Mouse (Mus musculus) cerebellum, adult 9-10 months (tissue): ENCODE data around the gene Tmem132c.
A peak's percentile ranks its signal among the peaks of the same experiment; 100 is the strongest.

Experiments used
- DNase-seq: peaks from one replicate; pipeline ENCODE4 v3.0.0; 2022

Gene Tmem132c

GRCm38 (mm10) chr5:127429124-127429523 is 187.5 kb downstream of the Tmem132c start:
- no peak for DNase-seq

- no peak for DNase-seq
Observed at GRCm38 (mm10) chr5:127431561-127431960, 190.0 kb downstream of the Tmem132c start.

- peak; percentile 88 for DNase-seq
Observed at GRCm38 (mm10) chr5:127436836-127437235, 195.2 kb downstream of the Tmem132c start.

- DNase-seq: no peak
Observed at GRCm38 (mm10) chr5:127438639-127439038, 197.0 kb downstream of the Tmem132c start.

- no peak for DNase-seq
Observed at GRCm38 (mm10) chr5:127441963-127442362, 200.4 kb downstream of the Tmem132c start.

- DNase-seq: peak; percentile 31
Observed at GRCm38 (mm10) chr5:127453580-127453979, 212.0 kb downstream of the Tmem132c start.

- DNase-seq: no peak
Observed at GRCm38 (mm10) chr5:127454068-127454467, 212.5 kb downstream of the Tmem132c start.

- DNase-seq: no peak
Observed at GRCm38 (mm10) chr5:127456076-127456475, 214.5 kb downstream of the Tmem132c start.

GRCm38 (mm10) chr5:127468151-127468550 is 226.5 kb downstream of the Tmem132c start:
- DNase-seq: no peak

GRCm38 (mm10) chr5:127470351-127470750 is 228.7 kb downstream of the Tmem132c start:
- DNase-seq: no peak

- DNase-seq: no peak
Observed at GRCm38 (mm10) chr5:127471902-127472301, 230.3 kb downstream of the Tmem132c start.

GRCm38 (mm10) chr5:127473706-127474105 is 232.1 kb downstream of the Tmem132c start:
- DNase-seq: peak; percentile 85

- no peak for DNase-seq
Observed at GRCm38 (mm10) chr5:127474856-127475255, 233.2 kb downstream of the Tmem132c start.

- no peak for DNase-seq
Observed at GRCm38 (mm10) chr5:127477790-127478189, 236.2 kb downstream of the Tmem132c start.

- DNase-seq: no peak
Observed at GRCm38 (mm10) chr5:127478322-127478721, 236.7 kb downstream of the Tmem132c start.

GRCm38 (mm10) chr5:127480931-127481330 is 239.3 kb downstream of the Tmem132c start:
- no peak for DNase-seq

- DNase-seq: peak; percentile 68
Observed at GRCm38 (mm10) chr5:127481416-127481815, 239.8 kb downstream of the Tmem132c start.

GRCm38 (mm10) chr5:127482342-127482741 is 240.7 kb downstream of the Tmem132c start:
- DNase-seq: no peak

- no peak for DNase-seq
Observed at GRCm38 (mm10) chr5:127483955-127484659, 242.5 kb downstream of the Tmem132c start.

GRCm38 (mm10) chr5:127484813-127485486 is 243.3 kb downstream of the Tmem132c start:
- DNase-seq: no peak

- no peak for DNase-seq
Observed at GRCm38 (mm10) chr5:127487190-127487589, 245.6 kb downstream of the Tmem132c start.

GRCm38 (mm10) chr5:127488666-127489065 is 247.1 kb downstream of the Tmem132c start:
- DNase-seq: no peak

- no peak for DNase-seq
Observed at GRCm38 (mm10) chr5:127491724-127492123, 250.1 kb downstream of the Tmem132c start.

GRCm38 (mm10) chr5:127496895-127497294 is 255.3 kb downstream of the Tmem132c start:
- no peak for DNase-seq
